Mouse (Mus musculus) layer of hippocampus, postnatal 36 days (tissue): ENCODE data around the gene Ednrb. TPM values are rescaled to one million over a fixed set of nuclear protein-coding genes. Genes with fewer than 3 reads are reported as not detected.

Source experiments
- DNase-seq, 2 experiments: peaks; one replicate each; pipeline ENCODE4 v3.0.0; 2022
- total RNA-seq, 2 experiments: library from RNA; stranded (reverse); gene quantifications; 2 replicates each; pipeline ENCODE4 v1.2.3; 2021

The Ednrb gene
- 10 to 100 TPM; 41.7 to 41.8 TPM for total RNA-seq

- peak in 1 of 2 experiments; percentile 13 for DNase-seq
Measured at GRCm38 (mm10) chr14:103844011-103844549, at the start of gene Ednrb. TSS of gene Ednrb (minus strand) at chr14:103844402.

- no peak for DNase-seq
Measured at GRCm38 (mm10) chr14:103892411-103892938, 48.3 kb upstream of the Ednrb start.

GRCm38 (mm10) chr14:103890761-103891160 is 46.6 kb upstream of the Ednrb start:
- no peak for DNase-seq

- no peak for DNase-seq
Measured at GRCm38 (mm10) chr14:103884892-103885575, 40.8 kb upstream of the Ednrb start.

GRCm38 (mm10) chr14:103882943-103883342 is 38.7 kb upstream of the Ednrb start:
- no peak for DNase-seq

- no peak for DNase-seq
Measured at GRCm38 (mm10) chr14:103877117-103877516, 32.9 kb upstream of the Ednrb start.

- no peak for DNase-seq
Measured at GRCm38 (mm10) chr14:103876598-103876997, 32.4 kb upstream of the Ednrb start.

- DNase-seq = no peak
Measured at GRCm38 (mm10) chr14:103866636-103867035, 22.4 kb upstream of the Ednrb start.

GRCm38 (mm10) chr14:103865226-103865625 is 21.0 kb upstream of the Ednrb start:
- DNase-seq = no peak

- DNase-seq = no peak
Measured at GRCm38 (mm10) chr14:103850071-103850845, 6.1 kb upstream of the Ednrb start.

- DNase-seq = no peak
Measured at GRCm38 (mm10) chr14:103845716-103846115, 1.5 kb upstream of the Ednrb start.

GRCm38 (mm10) chr14:103844944-103845343 is 742 bp upstream of the Ednrb start:
- DNase-seq = no peak

- peak; percentile 41 to 56 for DNase-seq
Measured at GRCm38 (mm10) chr14:103843371-103844001, 716 bp downstream of the Ednrb start.

GRCm38 (mm10) chr14:103842896-103843295 is 1.3 kb downstream of the Ednrb start:
- DNase-seq = peak in 1 of 2 experiments; percentile 8

GRCm38 (mm10) chr14:103840436-103840835 is 3.8 kb downstream of the Ednrb start:
- DNase-seq = no peak

- DNase-seq = no peak
Measured at GRCm38 (mm10) chr14:103838887-103839286, 5.3 kb downstream of the Ednrb start.

- DNase-seq = no peak
Measured at GRCm38 (mm10) chr14:103834589-103834988, 9.6 kb downstream of the Ednrb start.

- no peak for DNase-seq
Measured at GRCm38 (mm10) chr14:103834147-103834546, 10.1 kb downstream of the Ednrb start.

- DNase-seq = no peak
Measured at GRCm38 (mm10) chr14:103832472-103832871, 11.7 kb downstream of the Ednrb start.

GRCm38 (mm10) chr14:103831007-103831406 is 13.2 kb downstream of the Ednrb start:
- no peak for DNase-seq

- DNase-seq = no peak
Measured at GRCm38 (mm10) chr14:103826343-103826742, 17.9 kb downstream of the Ednrb start.

GRCm38 (mm10) chr14:103825934-103826333 is 18.3 kb downstream of the Ednrb start:
- no peak for DNase-seq

- DNase-seq = no peak
Measured at GRCm38 (mm10) chr14:103823501-103823900, 20.7 kb downstream of the Ednrb start.
